Comparison of ENCODE assay signal across 23 mouse cellular contexts in genomic region chr12:9920401-9920800, GRCm38 (mm10).
DNase-seq lines count a peak whose midpoint lies in the region; TF ChIP-seq lines count a peak whose summit lies in the region.
"Had no signal": no experiment of that assay in that cellular context is flagged by ENCODE, and none has a peak within 500 bp of the region (broad histone marks: within the 10 kb centered on the region; RNA-seq: fewer than 3 reads in every experiment).

No protein-coding gene starts in this region.

- H3K27ac ChIP-seq in gastrocnemius, adult 2 months, result peak overlapping the region; percentile 44; the same call in 1 of the 2 replicates
- H3K27ac ChIP-seq: embryonic facial prominence, embryonic 12.5 days; embryonic facial prominence, embryonic 15.5 days; heart, embryonic 13.5 days; hindbrain, embryonic 14.5 days; hindbrain, postnatal 0 days had no signal

- no peak for TF ChIP-seq CTCF in gastrocnemius, adult 2 months (IDR thresholded peaks at IDR 0.05)

- intact Hi-C loops in gastrocnemius, adult 2 months (cut with DNase I), result no loop called here
- intact Hi-C loops in heart, postnatal 10 days (cut with DNase I), result no loop called here

- no peak for DNase-seq in gastrocnemius, adult 2 months
- DNase-seq in gastrocnemius, adult 8-10 months (ENCODE audit: low spot score in 2 of 2), result no peak
- DNase-seq in heart, adult 18-20 months, result peak; percentile 41 to 64
- no peak for DNase-seq in heart, postnatal 10 days
- peak; percentile 12 for DNase-seq in lung, postnatal 36 days
- no peak for DNase-seq in lung, postnatal 25 days (ENCODE audit: low spot score)
- no peak for DNase-seq in thymus, postnatal 36 days
- DNase-seq: adrenal gland, adult 2 months; adrenal gland, postnatal 14 days; B cell, adult 2 months; cerebellum, adult 11 months; cerebellum, adult 2 months; cerebellum, adult 9-11 months; cerebellum, postnatal 25 days; forebrain, postnatal 0 days; heart, adult 2 months; heart, postnatal 36 days; kidney, adult 18-20 months had no signal

- H3K4me3 ChIP-seq in gastrocnemius, adult 2 months, result no peak overlapping the region
- H3K4me3 ChIP-seq: embryonic facial prominence, embryonic 12.5 days; embryonic facial prominence, embryonic 15.5 days; heart, adult 2 months; heart, embryonic 13.5 days had no signal

Comparison
In these comparisons a context has a peak if more than half of its experiments do, and no peak if none do; other contexts are left out.
1. DNase-seq: peak in heart, adult 18-20 months (2 of 2) and lung, postnatal 36 days (single experiment); none in gastrocnemius, adult 2 months (single experiment), gastrocnemius, adult 8-10 months (0 of 2), heart, postnatal 10 days (0 of 2), lung, postnatal 25 days (single experiment) and thymus, postnatal 36 days (0 of 2).